Mouse (Mus musculus) heart, postnatal 14 days (tissue): ENCODE results near the gene Hoxa5. TPM values are rescaled to one million over a fixed set of nuclear protein-coding genes. Genes with fewer than 3 reads are reported as not detected.
A peak's percentile ranks its signal among the peaks of the same experiment; 100 is the strongest.

Source experiments
- DNase-seq, 2 experiments: peaks; one replicate each; pipeline ENCODE4 v3.0.0; 2021 to 2022
- intact Hi-C: fragments of 180-260 bp; cut with DNase I; formaldehyde crosslinking; loops from one replicate; pipeline ENCODE4 v1.15.1; 2025
- total RNA-seq, 2 experiments: library from RNA; stranded (reverse); gene quantifications; 2 replicates each; pipeline ENCODE4 v1.2.3; 2021

The Hoxa5 gene
- total RNA-seq, 2 experiments from 2014 or later, result 1.4 to 2.1 TPM

DNA sequence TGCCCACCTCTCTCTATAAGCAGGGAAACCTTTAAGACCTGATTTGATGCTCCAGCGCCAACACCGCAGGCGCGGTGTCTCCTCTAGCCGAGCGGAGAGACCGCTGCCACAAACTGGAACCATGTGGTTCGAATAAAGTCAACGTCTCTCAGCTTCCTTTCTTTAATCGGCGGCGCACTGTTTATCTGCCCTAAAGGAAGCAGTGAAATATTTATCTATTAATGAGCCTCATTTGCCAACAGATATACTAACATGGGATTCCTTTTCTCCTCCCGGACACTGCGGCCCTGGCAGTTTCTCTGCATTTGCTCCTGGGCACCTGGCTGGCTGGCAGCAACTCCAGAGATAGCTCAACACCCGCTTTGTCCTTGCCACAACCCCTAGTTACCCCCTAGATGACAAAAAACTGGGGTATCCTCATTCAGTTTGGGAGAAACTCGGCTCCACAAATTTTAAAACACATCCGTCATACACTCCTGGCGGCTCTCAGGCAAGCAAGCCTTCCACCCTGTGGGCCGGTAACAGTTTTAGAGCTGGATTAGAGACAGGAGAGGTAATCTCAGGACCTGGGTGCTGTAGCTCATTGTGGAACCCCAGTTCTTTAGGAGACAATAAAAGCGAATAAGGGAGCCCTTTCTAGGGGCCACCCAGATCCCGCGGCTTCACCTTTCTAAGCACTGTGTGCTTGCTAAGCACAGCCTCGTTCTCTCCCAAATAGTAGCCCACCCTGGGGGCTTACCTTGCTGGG lies 13.7 kb upstream of the Hoxa5 start:
- intact Hi-C loops, result no loop called here
- no peak for DNase-seq

DNA sequence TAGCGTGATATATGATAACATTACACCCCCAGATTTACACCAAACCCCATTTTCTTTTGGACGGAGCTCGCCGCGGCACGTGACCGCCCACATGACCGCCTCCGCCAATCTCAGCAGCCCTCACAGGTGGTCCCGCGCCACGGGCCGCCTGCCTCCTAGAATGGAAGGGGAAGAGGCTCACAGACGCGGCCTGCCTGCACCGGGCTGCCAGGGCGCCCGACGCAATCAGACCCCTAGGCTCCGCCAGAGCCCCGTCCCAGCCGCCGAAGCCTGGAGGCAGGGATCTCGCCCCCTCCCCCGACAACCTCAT lies 13.0 kb upstream of the Hoxa5 start:
- intact Hi-C loops, result no loop called here
- no peak for DNase-seq

DNA sequence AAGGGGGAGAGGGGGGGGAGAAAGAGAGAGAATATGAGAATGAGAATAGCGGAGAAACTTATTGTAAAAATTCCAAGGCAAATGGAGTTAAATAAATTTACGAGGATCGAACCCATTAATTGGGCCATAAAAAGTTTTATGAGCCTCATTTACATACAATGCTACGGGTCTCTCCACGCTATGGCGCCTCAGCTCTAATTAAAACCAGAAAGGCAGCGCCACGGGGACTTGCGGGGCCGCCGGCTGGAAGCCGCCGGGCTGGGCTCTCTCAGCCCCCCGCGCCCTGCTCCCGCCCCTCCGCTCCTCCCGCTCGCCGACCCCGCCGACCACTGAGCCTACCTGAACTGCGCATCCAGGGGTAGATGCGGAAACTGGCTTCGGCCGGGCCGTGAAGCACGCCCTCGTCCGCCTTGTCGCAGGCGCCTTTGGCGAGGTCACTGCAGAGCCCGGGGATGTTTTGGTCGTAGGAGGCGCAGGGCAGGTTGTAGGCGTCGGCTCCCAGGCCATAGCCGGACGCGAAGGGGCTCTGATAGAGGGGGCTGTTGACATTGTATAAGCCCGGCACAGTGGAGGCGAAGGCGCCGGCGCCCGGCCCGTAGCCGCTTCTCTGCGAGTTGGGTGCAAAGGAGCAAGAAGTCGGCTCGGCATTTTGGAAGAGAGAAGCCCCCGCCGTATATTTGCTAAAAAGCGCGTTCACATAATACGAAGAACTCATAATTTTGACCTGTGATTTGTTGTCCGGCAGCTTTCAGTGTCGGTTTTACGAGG lies 12.5 kb upstream of the Hoxa5 start:
- intact Hi-C loops, result no loop called here
- no peak for DNase-seq

DNA sequence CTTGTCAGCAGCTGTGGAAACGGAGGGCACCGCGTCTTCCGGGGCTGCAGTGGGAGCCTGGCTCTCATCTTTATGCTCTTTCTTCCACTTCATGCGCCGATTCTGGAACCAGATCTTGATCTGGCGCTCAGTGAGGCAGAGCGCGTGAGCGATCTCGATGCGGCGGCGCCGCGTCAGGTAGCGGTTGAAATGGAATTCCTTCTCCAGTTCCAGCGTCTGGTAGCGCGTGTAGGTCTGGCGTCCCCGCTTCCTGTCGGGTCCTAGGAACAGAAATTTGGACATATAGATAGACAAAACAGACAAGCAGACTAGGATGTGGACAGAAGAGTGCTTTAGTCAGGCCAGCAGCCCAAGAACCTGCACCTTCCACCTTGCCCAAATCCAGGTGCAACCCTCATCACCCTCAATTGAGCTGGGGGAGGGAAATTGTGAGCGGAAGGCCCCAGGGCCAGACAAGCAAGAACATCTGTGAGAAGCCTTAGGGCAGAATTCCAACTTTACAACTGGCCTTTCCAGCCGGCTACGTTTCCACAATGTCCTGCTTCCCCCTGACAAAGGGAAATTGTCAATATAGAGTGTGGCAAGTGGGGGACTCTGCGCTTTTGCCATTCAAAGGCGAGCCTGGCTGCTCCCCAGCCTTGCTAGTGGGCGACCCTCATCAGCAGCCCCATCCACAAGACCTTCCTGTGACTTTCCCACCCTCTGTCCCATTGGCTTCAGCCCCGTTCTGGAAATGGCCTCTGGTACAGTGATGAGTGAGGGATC lies 11.6 kb upstream of the Hoxa5 start:
- intact Hi-C loops, result no loop called here

GRCm38 (mm10) chr6:52215070-52215469 lies 10.7 kb upstream of the Hoxa5 start:
- intact Hi-C loops, result no loop called here
- no peak for DNase-seq

More for the DNA sequence above, 11.6 kb upstream of the Hoxa5 start:
- DNase-seq, result no peak

DNA sequence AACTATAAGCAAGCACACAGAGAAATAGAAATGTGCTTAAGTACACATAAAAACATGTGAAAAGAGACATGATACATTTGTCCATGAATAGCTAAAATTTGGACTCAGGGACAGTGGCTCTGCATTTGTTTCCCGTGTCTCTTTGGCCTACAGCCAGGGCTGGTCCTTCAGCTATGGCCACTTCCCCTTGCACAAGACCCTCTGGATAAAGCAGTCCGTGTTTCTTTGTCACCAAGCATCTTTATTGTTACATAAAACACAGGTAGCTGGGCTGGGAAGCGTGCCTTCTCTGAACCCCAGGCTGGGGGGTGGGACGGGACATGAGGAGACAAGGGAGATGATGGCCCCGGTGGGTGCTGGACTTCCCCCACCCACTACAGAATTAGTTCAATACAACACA lies 9.9 kb upstream of the Hoxa5 start:
- intact Hi-C loops, result no loop called here
- DNase-seq, result no peak

DNA sequence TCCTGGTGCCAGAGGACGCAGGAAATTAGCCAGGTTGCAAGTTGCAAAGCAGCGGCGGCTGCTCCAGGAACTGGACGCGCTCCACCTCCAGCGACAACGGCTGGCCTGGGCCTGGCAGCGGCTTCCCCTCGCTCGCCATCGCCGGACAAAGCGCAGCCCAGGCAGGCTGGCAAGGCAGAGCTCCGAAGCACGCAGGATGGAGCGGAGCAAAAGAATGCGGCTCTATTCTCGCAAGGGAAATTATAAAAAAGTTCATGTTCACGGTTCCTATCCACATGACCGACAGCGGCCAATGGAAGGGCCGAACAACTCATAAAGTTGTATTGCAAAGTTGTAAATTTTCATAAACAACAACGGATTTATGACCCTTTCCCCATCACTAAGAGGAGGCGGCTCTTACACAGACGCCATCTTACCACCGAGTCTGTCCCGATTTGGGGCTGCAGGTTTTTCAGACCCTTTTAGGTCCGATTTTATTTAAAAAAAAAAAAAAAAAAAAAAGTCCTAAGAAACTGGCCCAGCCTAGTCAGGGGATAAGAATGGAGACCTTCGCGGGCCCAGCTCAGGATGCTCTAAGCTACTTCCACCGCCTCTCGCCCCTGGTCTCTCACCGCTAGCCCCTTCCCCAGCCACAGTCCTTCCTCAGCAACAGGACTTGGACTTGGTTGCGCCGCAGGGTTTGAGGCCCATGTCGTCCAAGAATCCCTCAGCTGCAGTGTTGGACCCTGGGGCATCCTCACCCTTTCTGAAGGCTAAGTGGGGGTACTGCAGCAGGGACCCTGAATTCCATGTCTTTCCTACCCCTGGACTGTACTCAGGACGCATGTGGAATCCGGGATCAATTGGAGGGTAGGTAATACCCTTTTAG lies 9.0 kb upstream of the Hoxa5 start, which contains the start of the genes Hoxa3 and Gm28308:
Hoxa3 (minus strand) TSS at position 218 of the 868 bp plus-strand sequence.
Gm28308 (minus strand) TSS at position 221 of the 868 bp plus-strand sequence.
- intact Hi-C loops, result no loop called here
- peak in 1 of 2 experiments; percentile 28 for DNase-seq

DNA sequence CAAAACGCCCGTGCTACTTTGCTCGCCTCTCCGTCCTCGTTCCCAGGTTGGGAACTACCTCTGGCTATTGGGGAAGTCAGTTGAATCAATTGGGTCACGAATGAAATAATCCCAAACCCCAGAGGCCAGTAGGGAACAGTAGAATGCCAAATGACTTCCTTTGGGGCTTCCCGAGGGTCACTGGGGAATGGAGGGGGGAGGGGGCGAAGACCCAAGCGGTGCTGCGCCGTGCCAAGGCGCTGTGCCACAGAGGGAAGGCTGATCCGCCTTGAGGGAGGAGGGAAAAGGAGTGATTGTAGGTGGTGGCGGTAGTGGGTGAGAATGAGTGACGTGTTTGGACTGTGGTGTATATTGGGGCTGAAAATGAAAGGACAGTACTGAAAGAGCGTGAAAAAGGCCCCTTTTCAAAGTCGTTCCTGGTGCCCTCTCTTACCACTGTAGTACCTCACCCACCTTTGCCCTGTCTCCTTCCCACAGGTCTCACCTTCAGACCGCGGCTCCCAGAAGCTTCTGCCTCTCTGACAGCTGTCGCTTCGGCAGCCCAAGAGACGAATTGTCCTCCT lies 8.2 kb upstream of the Hoxa5 start:
- intact Hi-C loops, result no loop called here
- DNase-seq, result peak in 1 of 2 experiments; percentile 4

DNA sequence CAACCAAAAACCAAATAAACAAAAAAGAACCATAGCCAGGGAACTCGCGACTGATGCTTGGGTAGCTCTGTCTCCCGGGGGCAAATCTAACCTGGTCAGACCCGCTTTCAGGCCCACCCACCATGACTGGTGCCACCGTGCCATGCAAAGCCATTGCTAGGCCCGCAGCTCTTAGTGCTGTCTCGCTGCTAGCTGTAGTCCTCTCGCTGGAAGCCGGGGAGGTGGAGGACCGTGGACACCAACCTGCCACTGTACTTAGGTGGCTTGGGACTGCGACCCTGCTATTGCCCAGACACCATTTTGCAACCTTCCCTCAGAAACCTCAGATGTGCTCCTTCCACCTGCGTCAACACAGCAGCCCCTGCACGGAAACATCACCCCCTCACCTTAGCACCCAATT lies 7.6 kb upstream of the Hoxa5 start:
- DNase-seq, result peak in 1 of 2 experiments; percentile 6
- intact Hi-C loops, result no loop called here

DNA sequence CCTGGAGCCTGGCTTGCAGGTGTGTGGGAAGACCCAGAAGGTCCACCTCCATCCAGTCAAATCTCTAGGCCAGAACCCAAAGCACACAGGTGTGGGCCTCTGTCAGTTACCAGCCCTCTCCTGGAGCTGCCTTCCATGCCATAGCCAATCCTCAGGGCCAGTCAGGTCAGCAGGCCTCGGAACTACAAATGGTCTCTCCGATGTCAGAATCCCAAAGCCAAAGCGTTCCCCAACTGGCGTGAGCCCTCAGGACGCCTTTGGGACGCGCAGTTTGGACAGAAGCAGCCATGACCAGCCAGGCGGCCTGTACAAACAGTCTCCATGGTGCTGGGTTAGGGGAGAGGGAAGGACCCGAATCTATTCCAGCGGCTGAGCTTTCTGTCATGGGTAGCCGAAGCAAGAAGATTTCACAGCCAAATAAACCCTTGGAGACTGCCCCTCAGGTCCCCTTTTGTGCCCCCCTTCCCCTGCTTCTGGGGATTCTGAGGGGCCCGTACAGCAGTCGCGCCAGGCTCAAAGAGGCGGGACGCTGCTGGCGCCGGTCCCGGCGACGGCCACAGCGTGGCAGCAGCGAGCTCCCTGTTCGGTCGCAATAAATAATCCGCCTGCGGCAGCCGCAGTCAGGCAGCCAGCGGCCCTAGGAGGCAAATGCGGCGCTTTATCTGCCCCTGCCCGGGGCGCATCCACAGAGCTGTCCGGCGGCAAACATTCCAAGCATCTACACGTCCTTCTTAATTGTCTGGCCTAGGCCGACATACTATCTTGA lies 7.0 kb upstream of the Hoxa5 start:
- peak; percentile 79 to 87 for DNase-seq

DNA sequence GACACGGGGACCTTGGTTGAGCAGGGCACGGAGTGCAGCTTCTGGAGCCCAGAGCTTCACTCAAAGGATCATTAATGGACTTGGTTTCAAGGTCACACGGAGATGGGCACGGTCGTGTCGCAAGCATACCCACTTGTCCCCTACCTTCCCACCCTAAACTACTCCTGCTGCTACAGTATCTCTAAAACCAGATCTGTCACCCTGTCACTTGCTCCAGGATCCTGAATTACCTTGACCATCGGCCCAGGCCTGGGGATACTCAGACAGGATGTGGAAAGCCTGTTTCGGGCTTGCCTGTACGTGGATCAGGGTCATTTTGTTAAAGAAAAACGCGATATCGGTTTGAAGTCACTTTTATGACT lies 5.3 kb upstream of the Hoxa5 start:
- intact Hi-C loops, result no loop called here
- no peak for DNase-seq

More for the DNA sequence above, 7.0 kb upstream of the Hoxa5 start:
- intact Hi-C loops, result no loop called here

GRCm38 (mm10) chr6:52208868-52209684 lies 4.7 kb upstream of the Hoxa5 start:
- intact Hi-C loops, result no loop called here

GRCm38 (mm10) chr6:52208072-52208867 lies 3.9 kb upstream of the Hoxa5 start, which contains the start of gene Hoxa6:
Gene Hoxa6, minus strand, starts transcription at chr6:52208722.
- intact Hi-C loops, result no loop called here
- DNase-seq, result peak in 1 of 2 experiments; percentile 28

More at GRCm38 (mm10) chr6:52208868-52209684, 4.7 kb upstream of the Hoxa5 start:
- peak in 1 of 2 experiments; percentile 4 for DNase-seq

GRCm38 (mm10) chr6:52207684-52207976 lies 3.2 kb upstream of the Hoxa5 start:
- no peak for DNase-seq
- intact Hi-C loops, result no loop called here

GRCm38 (mm10) chr6:52206882-52207683 lies 2.7 kb upstream of the Hoxa5 start:
- DNase-seq, result no peak
- intact Hi-C loops, result no loop called here
